Mouse (Mus musculus): ENCODE measurements around the gene Fam180a.
A peak's percentile ranks its signal among the peaks of the same experiment; 100 is the strongest.
"Not testable (repeated sequence)": the region's sequence is repeated elsewhere in the genome, so short reads cannot be mapped to it uniquely, and the experiment has no call there.

Gene Fam180a

DNA sequence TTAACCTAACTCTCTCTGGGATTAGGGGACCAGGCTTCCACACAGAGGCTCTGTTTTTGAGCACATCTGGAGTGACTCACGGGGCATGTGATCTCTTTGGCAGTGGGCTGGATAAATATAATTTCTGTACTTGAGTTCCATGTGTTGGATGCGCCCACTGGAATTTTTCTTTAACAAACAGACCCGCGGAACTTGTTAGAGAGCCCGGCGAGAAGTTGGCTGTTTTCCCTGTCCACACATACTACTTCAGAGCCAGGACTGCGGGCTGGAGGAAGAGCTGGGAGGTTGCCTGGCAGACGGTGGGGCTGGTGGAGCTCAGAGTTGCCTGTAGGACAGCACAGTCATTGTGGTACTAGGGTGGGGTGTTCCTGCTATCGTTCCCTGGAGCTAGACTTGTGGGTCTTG, at the start of gene Fam180a:
Fam180a (minus strand) TSS at position 31 of the 405 bp plus-strand sequence.
- DNase-seq (ENCODE audit: low read depth, low spot score) = no peak

DNA sequence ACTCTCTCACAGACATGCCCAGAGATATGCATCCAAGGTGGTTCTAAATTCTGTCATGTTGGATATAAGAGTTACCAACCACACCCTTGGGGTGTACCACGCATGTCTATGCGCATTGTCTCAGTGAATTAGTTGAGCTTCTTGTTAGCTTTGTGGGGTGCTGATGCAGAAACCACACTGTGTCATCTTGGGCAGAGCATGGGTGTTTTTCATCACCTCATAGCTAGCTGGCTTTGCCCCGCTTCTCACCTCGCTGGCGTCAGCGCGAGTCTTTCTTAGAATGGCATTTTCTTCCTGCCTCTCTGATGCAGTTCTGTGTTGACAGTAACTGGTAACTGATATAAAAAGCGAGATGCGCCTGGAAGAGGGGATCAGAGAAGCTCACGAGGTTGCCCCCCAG, 48.1 kb upstream of the Fam180a start:
- DNase-seq (ENCODE audit: low read depth, low spot score) = no peak

DNA sequence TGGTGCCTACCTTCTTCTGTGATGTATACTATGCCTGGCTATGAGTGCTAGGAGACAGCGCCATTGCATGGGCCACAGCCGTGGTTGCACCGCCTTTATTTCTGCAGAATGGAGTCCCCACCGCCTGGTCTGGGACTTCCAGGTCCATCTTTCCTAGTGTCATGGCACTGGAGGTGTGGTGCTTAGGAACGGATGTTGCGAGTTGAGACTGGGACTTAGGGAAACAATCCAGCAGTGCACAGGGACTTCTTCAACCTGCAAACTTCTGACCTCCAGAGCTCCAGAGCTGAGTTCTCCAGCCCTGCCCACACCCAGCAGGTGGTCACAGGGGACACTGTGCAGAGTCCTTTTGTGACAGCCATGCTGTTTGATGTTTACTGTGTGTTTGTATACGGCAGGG, 44.4 kb upstream of the Fam180a start:
- DNase-seq (ENCODE audit: low read depth, low spot score) = no peak

DNA sequence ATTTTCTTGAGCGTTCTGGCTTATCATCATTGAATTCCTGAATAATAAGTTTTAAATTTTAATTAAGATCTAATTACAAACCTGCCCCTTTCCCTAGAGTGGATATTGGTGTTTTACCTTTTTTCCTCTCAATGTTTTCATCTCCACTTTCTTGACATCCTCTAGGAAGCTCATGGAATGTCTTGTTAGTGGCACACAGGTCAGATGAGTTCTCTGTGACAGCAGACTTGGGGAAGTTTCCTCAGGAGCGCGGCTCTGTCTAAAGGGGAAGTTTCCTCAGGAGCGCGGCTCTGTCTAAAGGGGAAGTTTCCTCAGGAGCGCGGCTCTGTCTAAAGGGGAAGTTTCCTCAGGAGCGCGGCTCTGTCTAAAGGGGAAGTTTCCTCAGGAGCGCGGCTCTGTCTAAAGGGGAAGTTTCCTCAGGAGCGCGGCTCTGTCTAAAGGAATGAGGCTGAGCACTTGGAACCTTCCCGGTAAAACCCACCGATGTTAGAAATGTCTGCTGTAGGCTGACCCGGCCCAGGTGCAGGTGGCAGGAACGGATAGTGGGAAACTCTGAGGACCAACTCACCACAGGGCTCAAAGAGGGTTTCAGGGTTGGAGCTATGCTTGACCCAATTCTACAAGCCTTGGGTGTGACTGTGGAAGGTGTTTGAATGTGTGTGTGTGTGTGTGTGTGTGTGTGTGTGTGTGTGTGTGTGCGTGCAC, 43.8 kb upstream of the Fam180a start:
- DNase-seq (ENCODE audit: low read depth, low spot score) = not testable (repeated sequence)

DNA sequence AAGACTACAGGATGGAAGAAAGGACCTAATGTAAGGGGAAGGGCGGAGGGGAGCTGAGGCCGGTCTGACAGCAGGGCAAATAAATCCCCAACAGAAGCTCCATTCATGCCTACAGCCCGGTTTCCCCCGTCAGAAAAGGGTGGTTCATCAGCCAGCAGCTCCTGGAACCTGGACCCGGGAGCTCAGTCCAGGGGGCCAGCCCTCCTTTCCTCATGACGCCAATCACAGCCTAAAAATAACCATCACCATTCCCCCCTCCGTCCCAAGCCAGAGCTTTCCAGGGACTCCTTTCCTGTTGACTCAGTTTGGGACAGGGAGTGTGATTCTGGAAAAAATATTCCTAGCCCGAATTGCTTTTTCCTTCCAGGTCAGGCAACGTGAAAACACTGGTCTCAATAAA, 36.7 kb upstream of the Fam180a start:
- DNase-seq (ENCODE audit: low read depth, low spot score) = no peak

DNA sequence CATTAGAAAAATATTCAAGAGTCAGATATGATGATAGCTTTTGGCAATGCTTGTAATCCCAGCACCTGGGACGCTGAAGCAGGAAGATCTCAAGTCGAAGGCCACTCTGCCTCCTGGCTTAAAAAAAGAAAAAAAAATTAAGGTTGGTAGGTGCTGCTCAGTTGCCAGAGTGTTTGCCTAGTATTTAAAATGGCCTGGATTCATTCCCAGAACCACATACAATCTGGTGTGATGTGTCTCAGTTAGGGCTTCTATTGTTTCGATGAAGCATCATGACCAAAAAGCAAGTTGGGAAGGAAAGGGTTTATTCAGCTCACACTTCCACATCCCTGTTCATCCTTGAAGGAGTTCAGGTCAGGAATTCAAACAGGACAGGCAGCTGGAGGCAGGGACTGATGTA, 29.4 kb upstream of the Fam180a start:
- no peak for DNase-seq (ENCODE audit: low read depth, low spot score)

DNA sequence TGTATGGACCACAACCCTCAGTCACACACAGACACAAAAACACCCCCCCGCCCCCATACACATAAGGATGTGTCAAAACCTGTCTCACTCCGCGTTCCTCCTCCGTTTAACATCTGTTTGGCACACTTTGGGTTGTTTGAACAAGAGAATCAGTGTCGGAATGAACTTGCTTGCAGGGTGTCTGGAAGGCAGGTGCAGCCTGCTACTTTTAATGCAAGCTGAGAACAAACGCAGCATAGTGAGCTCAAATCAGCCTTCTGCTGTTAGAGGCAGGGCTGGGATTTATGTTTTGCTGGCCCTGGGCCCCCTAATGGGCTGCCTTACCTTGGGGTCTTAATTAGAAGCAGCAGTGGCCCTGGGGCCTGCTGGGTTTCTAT, 28.7 kb upstream of the Fam180a start:
- peak; percentile 93 for DNase-seq (ENCODE audit: low read depth, low spot score)

DNA sequence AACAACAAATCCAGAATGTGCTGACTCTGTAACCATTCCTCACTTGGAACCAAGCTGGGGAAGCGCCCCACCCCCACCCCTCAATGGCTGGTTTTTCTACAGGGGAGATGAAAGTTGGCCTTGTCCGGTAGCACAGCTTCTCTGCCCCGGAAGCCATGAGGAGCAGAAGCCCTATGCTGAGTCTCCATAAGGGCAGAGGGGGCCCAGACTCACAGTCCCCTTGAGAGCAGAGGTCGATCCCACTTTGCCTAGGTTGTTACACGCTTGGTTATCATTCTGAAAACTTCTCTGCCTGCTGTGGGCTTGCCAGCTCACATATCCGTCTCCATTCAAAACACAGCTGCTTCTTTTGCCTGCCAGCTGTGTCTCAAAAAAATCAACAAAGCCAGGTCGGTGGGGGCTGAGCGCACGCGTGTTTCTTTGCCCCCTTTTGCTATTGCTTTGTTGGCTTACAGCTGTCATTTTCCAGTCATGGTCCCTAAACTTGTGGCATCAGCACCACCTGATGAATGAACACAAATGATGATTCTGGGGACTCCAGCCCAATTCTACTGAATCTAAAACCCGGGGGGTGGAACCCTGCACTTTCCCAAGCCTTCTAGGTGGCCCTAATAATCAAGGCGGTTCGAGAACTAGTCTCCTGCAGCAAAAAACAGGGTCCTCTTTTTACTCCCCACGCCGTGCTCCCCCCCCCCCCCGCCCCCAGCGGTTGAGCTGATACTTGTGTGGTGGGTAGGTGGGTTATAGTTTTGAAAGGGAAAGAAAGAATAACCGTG, 28.1 kb upstream of the Fam180a start:
- DNase-seq (ENCODE audit: low read depth, low spot score) = peak; percentile 61

DNA sequence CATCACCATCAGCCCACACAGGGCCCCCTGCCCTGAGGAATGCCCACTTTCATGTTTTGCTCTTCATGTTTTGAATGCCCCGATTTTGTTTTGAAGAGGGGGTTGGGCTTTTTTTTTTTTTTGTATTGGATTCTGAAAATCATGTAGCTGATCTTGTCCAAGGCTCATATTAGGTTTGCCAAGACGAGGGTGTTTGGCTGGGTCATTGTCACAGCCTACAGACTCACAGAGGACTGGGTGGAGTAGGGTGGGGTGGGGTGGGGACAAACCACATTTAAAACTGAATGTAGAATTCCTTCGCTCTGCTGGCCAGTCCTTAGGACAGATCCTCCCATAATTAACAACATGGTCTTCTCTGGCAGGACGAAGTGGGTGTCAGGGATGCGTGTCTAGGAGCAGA, 27.5 kb upstream of the Fam180a start:
- no peak for DNase-seq (ENCODE audit: low read depth, low spot score)

DNA sequence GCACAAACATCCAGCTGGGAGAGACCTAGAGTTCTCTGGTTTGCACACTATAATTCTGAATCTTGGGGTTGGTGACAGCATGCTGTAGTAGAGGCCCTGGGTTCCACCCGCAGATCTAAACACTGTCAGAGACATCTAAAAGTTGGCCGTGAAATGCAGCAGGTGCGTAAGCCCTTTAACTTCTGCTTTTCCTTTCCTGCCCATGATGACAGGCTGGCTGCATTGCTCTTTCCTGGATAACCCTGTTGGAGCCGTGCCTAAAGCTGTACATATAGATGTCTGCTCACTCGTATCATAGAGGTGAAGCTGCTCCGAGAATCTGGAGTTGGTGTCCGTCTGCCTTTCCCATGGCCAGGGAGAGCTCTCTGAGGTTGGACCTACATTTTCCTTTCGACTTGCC, 26.9 kb upstream of the Fam180a start:
- DNase-seq (ENCODE audit: low read depth, low spot score) = no peak

DNA sequence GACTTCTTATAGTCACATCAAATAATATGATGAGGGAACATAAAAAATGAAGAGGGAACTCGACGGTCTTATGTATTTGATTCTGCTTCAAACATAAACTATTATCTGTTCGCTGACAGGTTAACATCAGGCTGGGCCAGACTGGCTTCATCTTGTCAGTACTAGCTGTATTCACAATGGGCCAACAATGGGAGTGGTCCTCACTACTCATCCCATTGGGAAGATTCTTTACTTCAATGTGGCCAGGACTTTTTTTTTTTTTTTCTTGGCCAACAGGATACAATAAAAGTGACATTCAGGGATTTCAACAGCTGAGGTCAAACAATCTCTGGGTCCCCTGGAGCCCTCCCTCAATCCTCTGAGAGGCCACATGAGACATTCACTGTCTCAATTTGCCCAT, 25.9 kb upstream of the Fam180a start:
- no peak for DNase-seq (ENCODE audit: low read depth, low spot score)

DNA sequence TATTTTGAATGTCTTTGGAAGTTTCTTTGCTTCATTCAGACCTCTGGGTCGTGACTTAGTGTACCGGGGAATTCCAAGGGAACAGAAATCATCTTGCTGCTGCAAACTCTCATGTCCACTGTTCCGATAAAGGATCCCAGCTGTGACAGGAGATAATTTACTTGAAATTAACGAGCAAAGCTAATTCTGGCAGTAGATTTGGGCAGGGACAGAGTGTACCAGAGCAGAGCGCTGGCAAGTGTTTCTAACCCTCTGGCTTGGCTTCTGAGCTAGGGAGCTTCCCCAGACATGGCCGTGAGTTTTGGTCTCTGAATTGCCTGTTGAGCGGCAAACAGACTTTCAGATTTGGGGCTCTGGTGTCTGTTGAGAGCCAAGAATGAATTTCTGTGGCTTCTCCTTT, 23.8 kb upstream of the Fam180a start:
- no peak for DNase-seq (ENCODE audit: low read depth, low spot score)

DNA sequence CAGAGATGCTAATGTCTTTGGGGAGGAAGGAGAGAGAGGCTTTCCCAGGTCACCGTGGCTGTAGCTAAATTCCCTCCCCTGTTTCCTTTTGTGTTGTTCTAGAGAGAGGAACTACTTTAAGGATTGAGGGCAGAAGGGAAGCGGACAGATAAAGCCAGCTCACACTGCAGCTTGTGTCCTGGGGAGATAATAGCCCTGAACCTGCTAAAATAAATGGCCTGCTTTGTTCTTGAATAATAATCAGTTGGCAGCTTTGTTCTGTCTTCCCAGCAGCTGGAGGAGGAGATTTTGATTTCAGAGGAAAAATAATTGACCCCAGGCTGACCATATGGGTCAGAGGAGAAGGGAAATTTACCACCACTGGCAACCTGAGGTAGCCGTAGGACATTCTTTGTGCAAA, 12.7 kb upstream of the Fam180a start:
- DNase-seq (ENCODE audit: low read depth, low spot score) = no peak

DNA sequence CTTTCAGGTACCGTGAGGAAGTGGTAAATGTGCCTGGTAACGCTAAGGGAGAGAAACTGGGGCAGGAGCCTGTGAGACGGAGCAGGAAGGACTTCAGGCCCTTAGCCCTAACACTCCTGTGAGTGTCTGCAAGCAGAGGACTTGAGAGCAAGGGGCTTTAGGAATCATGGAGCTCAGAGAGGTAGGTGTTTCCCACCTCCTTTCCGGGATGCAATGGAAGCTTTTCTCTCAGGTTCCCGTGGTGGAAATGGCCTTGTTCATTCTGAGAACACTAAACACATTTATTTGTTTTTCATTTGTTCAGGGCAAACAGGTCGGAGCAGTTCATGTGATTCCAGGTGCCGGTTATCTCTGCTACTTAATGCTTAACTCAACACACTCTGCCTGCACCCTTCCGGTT, 11.9 kb upstream of the Fam180a start:
- no peak for DNase-seq (ENCODE audit: low read depth, low spot score)

DNA sequence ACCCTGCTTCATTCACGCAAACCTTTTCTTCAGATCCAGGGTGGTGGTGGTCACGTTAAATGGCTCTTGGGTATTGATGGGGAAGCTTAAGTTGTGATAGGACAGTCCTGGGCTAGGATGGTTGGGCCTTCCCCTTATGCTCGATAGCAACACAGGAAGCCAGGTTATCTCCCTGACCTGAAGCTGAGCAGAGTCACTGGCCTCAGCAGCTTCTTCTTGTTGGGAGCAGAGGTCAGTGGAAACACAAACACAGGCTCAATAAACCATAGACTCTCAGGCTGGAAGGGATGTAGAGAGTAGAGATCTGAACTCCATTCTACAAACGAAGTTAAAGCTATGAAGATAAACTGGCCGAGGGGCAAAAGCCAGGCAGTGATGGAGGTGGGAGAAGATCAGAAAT, 9.5 kb upstream of the Fam180a start:
- DNase-seq (ENCODE audit: low read depth, low spot score) = no peak

DNA sequence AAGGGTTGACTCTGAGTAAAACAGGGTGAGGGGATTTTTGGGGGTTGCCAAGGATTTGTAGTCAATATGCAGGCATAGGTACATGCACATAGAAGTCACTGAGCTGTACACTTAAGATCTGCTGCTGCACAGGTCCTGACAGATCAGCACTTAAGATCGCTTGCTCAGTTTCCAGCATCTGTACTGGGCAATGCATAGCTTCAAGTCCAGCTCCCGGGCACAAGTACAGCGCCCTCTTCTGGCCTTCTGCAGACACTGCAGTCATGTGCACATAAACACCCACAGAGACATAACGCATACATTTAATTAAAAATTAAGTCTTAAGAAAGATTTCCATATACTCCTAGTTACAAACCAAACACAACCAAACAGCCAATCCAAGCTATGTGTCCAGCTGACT, 8.3 kb upstream of the Fam180a start:
- no peak for DNase-seq (ENCODE audit: low read depth, low spot score)

DNA sequence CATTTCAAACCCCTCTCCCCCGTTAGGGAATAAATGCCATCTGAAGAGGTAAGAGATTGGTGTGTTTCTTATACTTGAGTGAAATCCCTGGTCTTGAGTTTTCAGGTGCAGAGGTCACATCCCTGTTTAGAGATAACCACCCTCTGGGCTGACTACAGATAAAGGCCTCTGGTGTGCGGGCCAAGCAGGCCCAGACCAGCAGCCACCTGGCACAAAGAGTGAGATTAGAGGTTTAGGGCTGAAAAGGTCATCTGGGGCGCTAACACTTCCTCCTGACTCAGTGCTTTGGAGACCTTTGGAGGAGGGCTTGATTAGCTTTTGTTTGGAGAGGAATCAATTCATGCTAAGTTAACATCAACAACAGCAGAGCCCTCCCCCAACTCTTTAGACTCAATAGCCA, 7.7 kb upstream of the Fam180a start:
- DNase-seq (ENCODE audit: low read depth, low spot score) = no peak

DNA sequence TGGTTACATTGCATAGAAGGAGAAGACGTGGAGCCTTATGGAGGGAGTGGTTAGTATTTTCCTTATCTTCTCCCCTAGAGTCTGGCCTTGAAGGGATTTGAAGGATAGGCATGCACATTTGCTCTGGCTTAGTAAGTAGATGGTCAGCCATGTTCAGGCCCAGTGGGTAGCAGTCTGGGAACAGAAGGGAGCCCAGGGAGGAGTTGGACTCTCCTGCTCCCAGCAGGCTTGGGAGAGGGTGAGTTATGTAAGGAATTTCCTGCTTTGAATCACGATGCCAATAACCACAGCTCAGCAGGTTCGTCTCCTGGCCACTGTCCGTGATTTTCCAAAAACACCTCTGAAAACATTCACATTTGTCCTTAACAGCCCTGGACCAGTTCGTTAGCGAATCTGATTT, 4.9 kb upstream of the Fam180a start:
- DNase-seq (ENCODE audit: low read depth, low spot score) = no peak

DNA sequence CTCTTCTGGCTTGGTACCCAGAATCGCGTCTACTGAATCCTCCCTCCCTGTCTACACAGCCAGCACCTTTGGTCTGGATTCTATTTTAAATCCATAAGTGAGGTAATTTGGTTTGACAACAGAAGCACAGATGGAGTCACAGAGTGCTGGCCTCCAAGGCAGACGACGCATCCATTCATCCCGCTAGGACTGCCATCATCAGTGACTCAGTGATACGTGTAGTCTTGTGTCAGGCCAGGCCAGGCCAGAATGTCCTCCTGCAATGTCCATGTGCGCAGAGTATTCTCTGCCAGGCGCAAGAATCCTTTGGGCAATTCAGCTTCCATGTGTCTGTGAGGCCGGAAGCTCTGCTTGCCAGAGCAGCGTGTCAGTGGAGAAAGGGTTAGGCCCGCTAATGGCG, 4.0 kb upstream of the Fam180a start:
- DNase-seq (ENCODE audit: low read depth, low spot score) = no peak

DNA sequence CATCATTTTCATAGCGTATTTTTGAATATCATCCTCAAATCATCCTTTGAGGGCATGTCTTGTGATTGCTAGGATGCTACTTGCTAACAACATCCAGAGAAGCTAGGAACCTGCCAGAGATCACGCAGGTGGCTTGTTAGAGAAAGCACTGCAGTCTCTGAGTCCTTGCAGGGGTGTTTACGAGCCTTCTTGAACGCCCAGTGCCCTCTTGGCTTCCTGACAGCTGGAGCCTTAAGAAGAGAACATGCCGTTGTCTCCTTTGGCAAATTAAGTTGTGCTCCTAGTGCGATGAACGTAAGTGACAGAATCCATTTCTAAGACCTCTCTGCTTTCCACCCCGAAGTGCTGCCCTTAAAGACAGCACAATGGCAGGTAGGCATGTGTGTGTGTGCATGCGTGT, 1.6 kb downstream of the Fam180a start:
- no peak for DNase-seq (ENCODE audit: low read depth, low spot score)

DNA sequence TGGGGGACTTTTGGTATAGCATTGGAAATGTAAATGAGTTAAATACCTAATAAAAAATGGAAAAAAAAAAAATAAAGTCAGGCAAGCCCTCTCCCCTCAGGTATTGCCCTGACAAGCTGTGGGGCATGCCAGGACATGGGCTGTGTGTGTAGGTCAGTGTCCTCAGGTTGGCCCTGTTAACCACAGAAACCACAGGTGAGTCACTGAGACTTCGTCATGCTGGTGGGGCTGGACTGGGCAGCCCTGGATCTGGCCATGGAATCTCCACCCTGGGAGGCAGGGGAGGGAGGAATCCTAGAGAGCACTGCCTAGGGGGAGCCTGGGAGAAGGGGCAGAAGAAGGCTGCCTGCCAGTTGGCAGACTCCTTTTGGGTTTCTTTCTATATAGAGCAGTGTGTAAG, 2.9 kb downstream of the Fam180a start:
- no peak for DNase-seq (ENCODE audit: low read depth, low spot score)

DNA sequence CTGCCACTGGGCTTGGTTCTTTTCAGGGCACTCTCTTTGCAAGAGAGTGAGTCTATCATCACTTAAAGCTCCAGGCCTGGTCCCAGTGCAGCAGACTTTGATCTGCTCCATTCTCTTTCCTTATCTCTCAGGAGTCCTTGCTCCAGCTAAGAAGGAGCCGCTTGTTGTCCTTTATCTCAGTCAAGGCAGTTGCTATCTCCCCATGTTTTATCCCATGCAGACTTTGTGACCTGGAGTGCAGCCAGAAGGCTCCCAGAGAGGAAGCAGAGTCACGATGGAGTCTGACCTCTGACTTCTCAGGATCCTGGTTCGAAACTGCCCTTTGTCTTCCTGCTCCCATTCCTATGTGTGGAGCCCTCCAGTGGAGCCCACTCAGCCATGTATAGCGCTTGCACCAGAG, 4.8 kb downstream of the Fam180a start:
- DNase-seq (ENCODE audit: low read depth, low spot score) = no peak

DNA sequence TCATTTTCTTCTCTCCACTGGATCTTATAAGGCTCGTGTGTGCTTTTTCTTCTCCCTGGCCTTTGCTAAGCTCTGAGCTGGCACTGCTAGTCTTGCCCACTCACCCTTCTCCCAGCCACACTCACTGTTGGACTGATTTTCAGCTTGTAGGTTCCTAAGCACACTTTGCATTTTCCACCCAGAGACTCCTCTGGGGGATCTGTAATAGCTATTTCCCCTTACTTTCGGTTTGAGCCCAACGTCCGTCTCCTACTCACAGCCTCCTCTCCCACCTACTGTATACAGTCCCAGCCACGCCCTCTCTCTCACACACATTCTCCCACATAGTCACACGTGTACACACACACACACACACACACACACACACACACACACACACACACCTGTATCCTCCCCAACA, 6.1 kb downstream of the Fam180a start:
- DNase-seq (ENCODE audit: low read depth, low spot score) = no peak

DNA sequence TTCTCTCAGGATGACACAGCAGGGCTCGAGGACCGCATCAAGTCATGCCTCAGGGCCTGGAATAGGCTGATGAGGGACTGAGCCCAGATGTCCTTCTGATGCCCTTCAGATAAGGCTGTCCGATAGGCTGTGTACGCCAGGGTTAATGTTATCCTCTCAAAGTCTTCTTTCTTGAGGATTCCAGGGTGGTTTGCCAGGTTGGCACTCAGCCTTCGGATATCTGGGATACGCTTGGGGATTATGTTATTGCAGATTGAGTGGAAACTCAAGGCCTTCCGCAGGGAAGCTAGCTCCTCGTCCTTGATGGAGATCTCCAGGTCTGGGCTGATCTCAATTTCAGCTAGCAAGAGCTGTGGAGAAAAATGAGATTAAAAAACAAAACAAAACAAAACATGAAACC, 12.4 kb downstream of the Fam180a start:
- DNase-seq (ENCODE audit: low read depth, low spot score) = no peak

Measured in forelimb bud, embryonic 11.5 days (tissue).